Mouse (Mus musculus) myocyte (in vitro differentiated cells): ENCODE measurements around the gene Tbc1d9b.

Source experiments
- MAX ChIP-seq: IDR thresholded peaks from one replicate; pipeline ENCODE4 v1.6.1; 2011; ENCODE audit warnings: low read depth, mild to moderate bottlenecking, control low read depth
- MYOD1 ChIP-seq, 3 experiments: IDR thresholded peaks; one replicate each; pipeline ENCODE4 v1.6.1; 2011; ENCODE audit warnings: control low read depth in 2 of 3, low read depth in 2 of 3, mild to moderate bottlenecking in 2 of 3, moderate library complexity in 1 of 3; ENCODE audit not compliant: insufficient read length in 2 of 3, control insufficient read depth in 1 of 3
- POLR2A ChIP-seq: IDR thresholded peaks from one replicate; pipeline ENCODE4 v1.6.1; 2011; ENCODE audit warnings: low read depth, mild to moderate bottlenecking, control low read depth, moderate library complexity; ENCODE audit not compliant: insufficient read length
- REST ChIP-seq: IDR thresholded peaks from one replicate; pipeline ENCODE4 v1.6.1; 2011; ENCODE audit warnings: mild to moderate bottlenecking, control low read depth, moderate library complexity; ENCODE audit not compliant: insufficient read depth, insufficient read length
- SRF ChIP-seq: IDR thresholded peaks from one replicate; pipeline ENCODE4 v1.6.1; 2011; ENCODE audit warnings: low read depth; ENCODE audit not compliant: control insufficient read depth, insufficient read length

DNA sequence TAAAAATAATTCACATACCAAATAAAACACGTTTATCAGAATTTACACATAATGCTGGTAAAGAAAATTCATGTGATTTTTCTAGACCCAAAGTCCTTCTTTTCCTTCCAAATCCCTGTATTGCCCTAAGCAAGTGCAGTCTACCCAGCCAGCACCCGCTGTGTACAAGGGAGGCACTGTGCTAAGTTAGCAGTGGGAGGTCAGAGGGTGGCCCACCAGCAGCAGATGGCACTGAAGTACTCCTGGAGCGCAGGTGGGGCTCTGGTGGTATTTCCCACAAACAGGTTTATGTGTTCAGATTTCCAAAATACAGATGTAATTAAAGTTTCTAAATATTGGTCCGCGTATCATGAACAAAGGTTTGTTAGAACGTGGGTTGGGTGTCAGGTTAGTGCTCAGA lies 34.1 kb upstream of the Tbc1d9b start:
- TF ChIP-seq POLR2A (no peak), SRF (no peak), MAX (no peak), MYOD1 (IDR thresholded peaks at IDR 0.05; ENCODE audit: control insufficient read depth in 1 of 3, insufficient read length in 2 of 3, low read depth in 2 of 3) (no peak), REST (no peak)
